Mouse (Mus musculus) gastrocnemius, adult 8-10 months (tissue): ENCODE measurements around the gene Olfr1062. TPM values are rescaled to one million over a fixed set of nuclear protein-coding genes. Genes with fewer than 3 reads are reported as not detected.
"Not testable (repeated sequence)": the region's sequence is repeated elsewhere in the genome, so short reads cannot be mapped to it uniquely, and the experiment has no call there.

Experiments used
- DNase-seq, 2 experiments: peaks; one replicate each; pipeline ENCODE4 v3.0.0; 2022; ENCODE audit warnings: low spot score in 2 of 2
- total RNA-seq, 4 experiments: library from RNA; stranded (reverse); gene quantifications; 2 replicates each; pipeline ENCODE4 v1.2.4; 2022

Olfr1062 gene
- total RNA-seq: not detected

GRCm38 (mm10) chr2:86426649-86427048, at the start of gene Olfr1062:
Gene Olfr1062, minus strand, starts transcription at chr2:86426749.
- not testable (repeated sequence) for DNase-seq

- DNase-seq: no peak
Observed at GRCm38 (mm10) chr2:86464442-86465109, 38.0 kb upstream of the Olfr1062 start.

- DNase-seq: no peak
Observed at GRCm38 (mm10) chr2:86460434-86460833, 33.9 kb upstream of the Olfr1062 start.

GRCm38 (mm10) chr2:86456169-86456568, 29.6 kb upstream of the Olfr1062 start, which contains the start of gene Olfr1066:
Gene Olfr1066, minus strand, starts transcription at chr2:86456269.
- no peak for DNase-seq

GRCm38 (mm10) chr2:86450491-86450890, 23.9 kb upstream of the Olfr1062 start, which contains the start of gene Olfr1065:
Gene Olfr1065, minus strand, starts transcription at chr2:86450591.
- DNase-seq: not testable (repeated sequence)

- not testable (repeated sequence) for DNase-seq
Observed at GRCm38 (mm10) chr2:86442101-86442500, 15.6 kb upstream of the Olfr1062 start.

- not testable (repeated sequence) for DNase-seq
Observed at GRCm38 (mm10) chr2:86428511-86428910, 2.0 kb upstream of the Olfr1062 start.

GRCm38 (mm10) chr2:86413950-86414349, 12.6 kb downstream of the Olfr1062 start, which contains the start of gene Olfr1061:
Gene Olfr1061, minus strand, starts transcription at chr2:86414050.
- DNase-seq: no peak

GRCm38 (mm10) chr2:86395114-86395513, 31.4 kb downstream of the Olfr1062 start:
- no peak for DNase-seq

GRCm38 (mm10) chr2:86388461-86388860, 38.1 kb downstream of the Olfr1062 start, which contains the start of gene Olfr1058:
Gene Olfr1058, minus strand, starts transcription at chr2:86388561.
- DNase-seq: not testable (repeated sequence)

- DNase-seq: no peak
Observed at GRCm38 (mm10) chr2:86378293-86378692, 48.3 kb downstream of the Olfr1062 start, which contains the start of gene Olfr1057. Gene Olfr1057, minus strand, starts transcription at chr2:86378393.

Other genes starting within 250 kb of the Olfr1062 start
- gene Olfr1044, start 248.9 kb downstream of the Olfr1062 start, total RNA-seq: not detected
- not detected for gene Olfr52, start 241.1 kb downstream of the Olfr1062 start, total RNA-seq
- gene Olfr1045, start 223.7 kb downstream of the Olfr1062 start, total RNA-seq: not detected
- gene Olfr1046, start 207.4 kb downstream of the Olfr1062 start, total RNA-seq: not detected
- not detected for gene Olfr1047, start 195.3 kb downstream of the Olfr1062 start, total RNA-seq
- not detected for gene Olfr1048, start 186.5 kb downstream of the Olfr1062 start, total RNA-seq
- not detected for gene Olfr1049, start 168.4 kb downstream of the Olfr1062 start, total RNA-seq
- not detected for gene Olfr1051, start 147.7 kb downstream of the Olfr1062 start, total RNA-seq
- gene Olfr1052, start 134.3 kb downstream of the Olfr1062 start, total RNA-seq: not detected
- not detected for gene Olfr1053, start 111.5 kb downstream of the Olfr1062 start, total RNA-seq
- gene Olfr1054, start 91.3 kb downstream of the Olfr1062 start, total RNA-seq: not detected
- gene Olfr1055, start 76.5 kb downstream of the Olfr1062 start, total RNA-seq: not detected
- gene Olfr1056, start 64.3 kb downstream of the Olfr1062 start, total RNA-seq: not detected
- not detected for gene Olfr1057, start 48.4 kb downstream of the Olfr1062 start, total RNA-seq
- gene Olfr1058, start 38.2 kb downstream of the Olfr1062 start, total RNA-seq: not detected
- not detected for gene Olfr1061, start 12.7 kb downstream of the Olfr1062 start, total RNA-seq
- not detected for gene Olfr1065, start 23.8 kb upstream of the Olfr1062 start, total RNA-seq
- not detected for gene Olfr1066, start 29.5 kb upstream of the Olfr1062 start, total RNA-seq
- gene Olfr228, start 60.6 kb upstream of the Olfr1062 start, total RNA-seq: not detected
- not detected for gene Olfr1076, start 81.7 kb upstream of the Olfr1062 start, total RNA-seq
- gene Olfr1079, start 115.7 kb upstream of the Olfr1062 start, total RNA-seq: not detected
- not detected for gene Olfr1080, start 131.5 kb upstream of the Olfr1062 start, total RNA-seq
- gene Olfr1082, start 172.2 kb upstream of the Olfr1062 start, total RNA-seq: not detected
- not detected for gene Olfr1084, start 213.0 kb upstream of the Olfr1062 start, total RNA-seq
- not detected for gene Olfr1085, start 235.3 kb upstream of the Olfr1062 start, total RNA-seq